Mouse (Mus musculus) embryonic facial prominence, embryonic 12.5 days (tissue): ENCODE measurements around the gene Fis1. TPM values are rescaled to one million over a fixed set of nuclear protein-coding genes. Genes with fewer than 3 reads are reported as not detected.
A peak's percentile ranks its signal among the peaks of the same experiment; 100 is the strongest.

Experiments
- ATAC-seq: fragments of 200-750 bp; cut with Nextera tagmentation; 2 replicates; pipeline ENCODE4 v1.8.0; 2017; ENCODE audit not compliant: insufficient number of reproducible peaks, insufficient read depth, low FRiP score, low TSS enrichment
- H3K27ac ChIP-seq: fragments of 300-500 bp; sonication (generic); 2 replicates; pipeline ENCODE4 v1.5.1; 2016; ENCODE audit warnings: mild to moderate bottlenecking
- H3K27me3 ChIP-seq: fragments of 300-500 bp; sonication (generic); 2 replicates; pipeline ENCODE4 v1.6.1; 2016; ENCODE audit warnings: mild to moderate bottlenecking, moderate library complexity
- H3K36me3 ChIP-seq: fragments of 300-500 bp; sonication (generic); 2 replicates; pipeline ENCODE4 v1.6.1; 2016; ENCODE audit warnings: mild to moderate bottlenecking
- H3K4me1 ChIP-seq: fragments of 300-500 bp; sonication (generic); 2 replicates; pipeline ENCODE4 v1.6.1; 2016
- H3K4me2 ChIP-seq: fragments of 300-500 bp; sonication (generic); replicated peaks from 2 replicates; pipeline ENCODE4 v1.6.1; 2016; ENCODE audit warnings: mild to moderate bottlenecking, moderate library complexity
- H3K4me3 ChIP-seq: fragments of 300-500 bp; sonication (generic); 2 replicates; pipeline ENCODE4 v1.5.1; 2016; ENCODE audit warnings: mild to moderate bottlenecking
- H3K9ac ChIP-seq: fragments of 300-500 bp; sonication (generic); 2 replicates; pipeline ENCODE4 v1.6.1; 2016; ENCODE audit warnings: mild to moderate bottlenecking, moderate library complexity
- H3K9me3 ChIP-seq: fragments of 300-500 bp; sonication (generic); 2 replicates; pipeline ENCODE4 v1.6.1; 2016; ENCODE audit warnings: mild to moderate bottlenecking, moderate library complexity
- WGBS: fragments of 180-500 bp; shearing (Covaris S2); methylation state at CpG from one replicate; pipeline ENCODE4 v1.1.7; 2016; 5-methylcytosine and 5-hydroxymethylcytosine counted together
- polyA plus RNA-seq: library from polyadenylated mRNA; unstranded; fragments of >200 nt; fragmentation: Nextera tagmentation; extraction: Ambion mirVana; gene quantifications from 2 replicates; pipeline ENCODE4 v1.2.1, GENCODE M21; 2016

Gene Fis1
- polyA plus RNA-seq, 1 experiment from 2014 or later, result 286 TPM

GRCm38 (mm10) chr5:136977769-136978168 is 24.7 kb downstream of the Fis1 start:
- peaks cover 25% of the 10 kb centered on the region for H3K36me3 ChIP-seq
- no peak overlapping the region for H3K4me2 ChIP-seq
- no peak overlapping the region for H3K4me3 ChIP-seq
- H3K9ac ChIP-seq, result no peak overlapping the region
- H3K9me3 ChIP-seq, result no peaks in the 10 kb centered on the region
- 0 out of 2 replicates have a peak, but pooled peaks cover 3% of the 10 kb centered on the region for H3K4me1 ChIP-seq
- no peaks in the 10 kb centered on the region for H3K27me3 ChIP-seq
- no peak overlapping the region for H3K27ac ChIP-seq
- ATAC-seq, result no peak
- WGBS, result 59% methylated on average over 4 of the region's 4 CpGs

DNA sequence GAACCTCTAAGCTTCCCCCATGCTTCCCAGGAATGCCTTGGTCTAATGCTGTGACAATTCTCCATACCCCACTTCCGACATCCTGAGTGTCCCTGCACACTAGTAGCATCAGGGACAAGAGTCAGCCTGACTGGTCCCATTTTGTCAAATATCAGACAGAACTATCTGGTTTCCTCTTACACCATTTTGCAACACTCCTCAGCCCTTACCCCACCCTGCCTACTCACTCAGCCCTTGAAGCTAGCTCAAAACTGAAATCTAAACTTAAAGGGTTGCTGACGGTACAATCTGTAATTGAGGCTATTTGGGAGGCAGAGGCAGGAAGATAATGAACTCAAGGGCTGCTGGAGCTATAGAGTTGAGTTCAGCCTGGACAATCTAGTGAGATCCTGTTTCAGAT is 26.7 kb downstream of the Fis1 start:
- no peaks in the 10 kb centered on the region for H3K9me3 ChIP-seq
- H3K4me2 ChIP-seq, result no peak overlapping the region
- no peak overlapping the region for H3K27ac ChIP-seq
- no peak for ATAC-seq
- H3K27me3 ChIP-seq, result no peaks in the 10 kb centered on the region
- H3K36me3 ChIP-seq, result peaks cover 35% of the 10 kb centered on the region
- no peak overlapping the region for H3K4me3 ChIP-seq
- H3K9ac ChIP-seq, result no peak overlapping the region
- H3K4me1 ChIP-seq, result 0 out of 2 replicates have a peak, but pooled peaks cover 3% of the 10 kb centered on the region
- WGBS, result 55% methylated on average over 2 of the region's 2 CpGs

DNA sequence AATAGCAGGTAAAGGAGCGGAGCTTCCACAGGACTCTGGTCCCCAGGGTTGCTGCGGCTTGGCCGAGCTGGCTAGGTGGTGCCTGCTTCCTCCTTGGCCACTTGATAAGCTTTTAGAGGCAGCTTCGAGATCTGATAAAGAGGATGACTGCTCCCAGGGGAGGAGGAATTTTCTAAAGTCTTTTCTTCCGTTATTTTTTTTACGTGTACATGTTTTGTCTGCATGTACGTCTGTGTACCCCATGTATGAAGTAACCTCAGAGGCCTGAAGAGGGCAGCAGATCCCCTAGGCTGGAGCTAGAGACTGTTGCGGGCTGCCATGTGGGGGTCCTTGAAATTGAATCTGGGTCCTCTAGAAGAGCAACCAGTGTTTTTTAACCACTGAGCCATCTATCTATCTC is 27.9 kb downstream of the Fis1 start:
- no peak overlapping the region for H3K27ac ChIP-seq
- H3K27me3 ChIP-seq, result no peaks in the 10 kb centered on the region
- 85% methylated on average over 8 of the region's 8 CpGs for WGBS
- H3K36me3 ChIP-seq, result peaks cover 35% of the 10 kb centered on the region
- no peaks in the 10 kb centered on the region for H3K9me3 ChIP-seq
- no peak overlapping the region for H3K4me3 ChIP-seq
- H3K9ac ChIP-seq, result no peak overlapping the region
- H3K4me2 ChIP-seq, result no peak overlapping the region
- ATAC-seq, result no peak
- peaks cover 4% of the 10 kb centered on the region; the same call in 1 of the 2 replicates for H3K4me1 ChIP-seq

GRCm38 (mm10) chr5:136982338-136982930 is 29.4 kb downstream of the Fis1 start:
- Histone ChIP-seq H3K4me3 (no peak overlapping the region), H3K27me3 (no peaks in the 10 kb centered on the region), H3K4me1 (peaks cover 8% of the 10 kb centered on the region; the same call in 1 of the 2 replicates), H3K27ac (no peak overlapping the region), H3K36me3 (peaks cover 35% of the 10 kb centered on the region), H3K9ac (no peak overlapping the region), H3K4me2 (no peak overlapping the region), H3K9me3 (no peaks in the 10 kb centered on the region)
- WGBS, result 45% methylated on average over 15 of the region's 16 CpGs
- no peak for ATAC-seq

DNA sequence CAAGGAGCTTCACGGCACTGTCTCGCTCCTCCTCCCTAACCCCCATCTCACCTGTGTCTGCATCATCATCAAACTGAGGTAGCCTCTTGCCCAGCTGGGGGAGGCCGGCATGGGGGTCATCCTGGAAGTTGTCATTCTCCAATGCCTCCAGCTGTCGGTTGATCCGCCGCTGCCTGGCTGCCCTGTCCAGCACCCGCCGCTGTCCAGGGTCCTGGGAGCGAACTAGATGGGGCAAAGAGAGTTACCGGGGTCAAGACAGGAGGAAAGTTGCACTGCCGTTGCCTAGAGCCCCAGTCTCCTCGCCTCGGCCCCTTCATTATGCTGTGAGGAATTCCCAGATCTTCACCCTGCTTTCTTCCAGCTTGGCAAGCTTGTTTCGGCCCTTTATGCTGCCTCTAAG is 31.8 kb downstream of the Fis1 start:
- no peak for ATAC-seq
- H3K4me2 ChIP-seq, result no peak overlapping the region
- no peak overlapping the region for H3K27ac ChIP-seq
- H3K9ac ChIP-seq, result no peak overlapping the region
- H3K4me1 ChIP-seq, result peaks cover 19% of the 10 kb centered on the region; the same call in 1 of the 2 replicates
- H3K27me3 ChIP-seq, result no peaks in the 10 kb centered on the region
- no peak overlapping the region for H3K4me3 ChIP-seq
- peaks cover 40% of the 10 kb centered on the region for H3K36me3 ChIP-seq
- no peaks in the 10 kb centered on the region for H3K9me3 ChIP-seq
- 50% methylated on average over 14 of the region's 14 CpGs for WGBS

DNA sequence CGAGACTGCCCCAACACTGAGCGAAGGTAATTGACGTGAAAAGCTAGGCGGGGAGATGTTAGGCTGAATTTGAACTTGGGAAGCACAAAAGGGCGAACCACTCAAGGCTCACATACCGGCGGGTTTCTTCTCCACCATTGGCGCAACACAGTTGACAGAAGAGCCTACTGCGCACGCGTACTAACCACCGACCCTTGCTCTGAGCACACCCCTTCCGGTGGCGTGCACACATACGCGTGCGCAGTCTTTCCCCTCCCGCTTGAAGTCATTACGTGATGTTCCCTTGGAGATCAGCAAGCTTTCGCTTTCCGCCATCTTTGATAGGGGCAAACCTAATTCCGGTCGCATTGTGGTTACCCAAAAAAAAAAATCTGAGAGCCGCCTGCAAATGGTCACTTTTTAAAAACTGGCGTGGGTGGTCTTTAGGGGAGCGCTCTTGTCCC is 33.6 kb downstream of the Fis1 start, which contains the start of gene Plod3:
Gene Plod3, plus strand, starts transcription at position 325 of the 443 bp plus-strand sequence.
- H3K27ac ChIP-seq, result peak within 1 kb of the TSS; percentile 98
- peaks cover 45% of the 10 kb centered on the region for H3K36me3 ChIP-seq
- ATAC-seq, result peak; percentile 85

DNA sequence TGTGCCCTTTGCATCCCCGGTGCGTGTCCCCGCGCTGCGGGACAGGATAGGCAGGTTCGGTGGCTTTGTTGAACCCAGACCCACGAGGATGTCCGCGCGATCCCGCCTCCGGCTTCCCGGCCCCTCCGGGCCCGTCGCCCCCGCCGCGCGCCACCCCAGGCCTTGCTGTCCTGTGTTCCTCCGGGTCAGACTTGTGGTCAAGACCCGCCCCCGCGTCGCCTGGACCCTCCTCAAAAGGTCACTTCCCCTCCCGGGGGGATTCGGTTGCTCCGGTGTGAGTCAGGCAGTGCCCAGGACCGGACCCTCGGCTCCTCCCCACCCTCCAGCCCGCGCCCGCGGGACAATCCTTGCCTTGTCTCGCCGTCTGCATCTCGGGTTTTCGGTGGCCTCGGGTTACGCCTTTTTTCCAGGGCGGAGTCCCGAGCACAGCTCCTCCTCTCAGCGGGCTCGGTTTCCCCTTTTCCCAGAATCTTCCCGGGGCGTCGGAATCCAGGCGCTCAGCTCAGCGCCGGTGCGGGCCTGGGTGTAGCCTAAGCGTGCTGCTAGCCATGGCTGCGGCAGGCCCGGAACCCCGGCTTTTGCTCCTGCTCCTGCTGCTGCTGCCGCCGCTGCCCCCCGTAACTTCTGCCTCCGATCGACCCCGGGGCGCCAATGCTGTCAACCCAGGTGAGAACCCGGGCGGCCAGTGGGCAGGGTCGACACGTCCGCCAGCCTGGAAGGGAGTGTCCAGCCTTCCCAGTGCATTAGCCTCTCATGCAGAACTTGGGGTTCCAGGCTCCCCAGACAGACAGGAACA is 34.3 kb downstream of the Fis1 start:
- under 1% methylated on average over 67 of the region's 67 CpGs for WGBS
- peak overlapping the region; percentile 84 for H3K4me3 ChIP-seq
- H3K27ac ChIP-seq, result peak overlapping the region; percentile 98
- H3K36me3 ChIP-seq, result peaks cover 46% of the 10 kb centered on the region
- peak overlapping the region; percentile 90 for H3K9ac ChIP-seq
- no peaks in the 10 kb centered on the region for H3K9me3 ChIP-seq
- H3K4me2 ChIP-seq, result peak overlapping the region; percentile 77
- peaks cover 18% of the 10 kb centered on the region; the same call in 1 of the 2 replicates for H3K4me1 ChIP-seq
- ATAC-seq, result peak; percentile 65
- no peaks in the 10 kb centered on the region for H3K27me3 ChIP-seq

More for the DNA sequence above, 33.6 kb downstream of the Fis1 start, which contains the start of gene Plod3:
- Histone ChIP-seq H3K4me2 (peak within 1 kb of the TSS; percentile 77), H3K9ac (peak within 1 kb of the TSS; percentile 90), H3K9me3 (no peaks in the 10 kb centered on the region), H3K4me1 (peaks cover 19% of the 10 kb centered on the region; the same call in 1 of the 2 replicates), H3K27me3 (no peaks in the 10 kb centered on the region), H3K4me3 (peak within 1 kb of the TSS; percentile 84)
- WGBS, result under 1% methylated on average over 26 of the region's 26 CpGs

GRCm38 (mm10) chr5:136987934-136988271 is 34.8 kb downstream of the Fis1 start, which contains the start of gene Znhit1:
Gene Znhit1, minus strand, starts transcription at chr5:136988021.
- Histone ChIP-seq H3K9me3 (no peaks in the 10 kb centered on the region), H3K4me1 (peaks cover 16% of the 10 kb centered on the region; the same call in 1 of the 2 replicates), H3K4me2 (peak within 1 kb of the TSS; percentile 77), H3K9ac (peak within 1 kb of the TSS; percentile 90), H3K27me3 (no peaks in the 10 kb centered on the region), H3K27ac (peak within 1 kb of the TSS; percentile 98), H3K36me3 (peaks cover 50% of the 10 kb centered on the region), H3K4me3 (peak within 1 kb of the TSS; percentile 84)
- 5% methylated on average over 12 of the region's 12 CpGs for WGBS
- ATAC-seq, result no peak

DNA sequence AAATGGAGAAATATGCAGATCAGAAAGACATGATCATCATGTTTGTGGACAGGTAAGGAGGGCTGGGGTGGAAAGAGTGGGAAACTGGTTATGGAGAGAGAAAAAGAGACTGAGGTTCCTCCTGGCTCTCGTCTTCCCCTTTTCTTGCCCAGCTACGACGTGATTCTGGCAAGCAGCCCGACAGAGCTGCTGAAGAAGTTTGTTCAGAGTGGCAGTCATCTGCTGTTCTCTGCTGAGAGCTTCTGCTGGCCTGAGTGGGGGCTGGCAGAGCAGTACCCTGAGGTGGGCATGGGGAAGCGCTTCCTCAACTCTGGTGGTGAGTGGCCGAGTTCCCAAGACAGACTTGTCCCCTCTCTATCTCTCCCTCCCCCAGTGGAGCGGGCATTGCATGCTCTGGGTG is 35.3 kb downstream of the Fis1 start:
- H3K9ac ChIP-seq, result peak overlapping the region; percentile 90
- H3K9me3 ChIP-seq, result no peaks in the 10 kb centered on the region
- WGBS, result 69% methylated on average over 7 of the region's 7 CpGs
- peak overlapping the region; percentile 84 for H3K4me3 ChIP-seq
- H3K27ac ChIP-seq, result no peak overlapping the region
- ATAC-seq, result no peak
- peaks cover 56% of the 10 kb centered on the region for H3K36me3 ChIP-seq
- H3K4me2 ChIP-seq, result peak overlapping the region; percentile 77
- H3K27me3 ChIP-seq, result no peaks in the 10 kb centered on the region
- peaks cover 16% of the 10 kb centered on the region; the same call in 1 of the 2 replicates for H3K4me1 ChIP-seq

DNA sequence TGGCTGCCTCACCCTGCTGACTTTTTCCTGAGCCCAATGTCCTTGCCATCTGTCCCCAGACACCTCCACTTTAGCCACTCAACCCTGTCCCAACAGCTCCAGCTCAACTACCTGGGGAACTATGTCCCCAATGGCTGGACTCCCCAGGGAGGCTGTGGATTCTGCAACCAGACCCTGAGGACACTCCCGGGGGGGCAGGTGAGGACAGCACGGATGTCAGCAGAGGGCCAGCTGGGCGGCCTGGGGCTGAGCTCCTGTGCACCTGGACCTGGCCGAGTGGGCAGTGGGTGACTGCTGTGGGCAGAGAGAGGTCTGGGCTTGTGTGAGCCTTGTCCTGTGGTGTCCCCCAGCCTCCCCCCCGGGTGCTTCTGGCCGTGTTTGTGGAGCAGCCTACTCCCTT is 36.7 kb downstream of the Fis1 start:
- peaks cover 60% of the 10 kb centered on the region for H3K36me3 ChIP-seq
- peaks cover 16% of the 10 kb centered on the region; the same call in 1 of the 2 replicates for H3K4me1 ChIP-seq
- H3K9ac ChIP-seq, result no peak overlapping the region
- H3K9me3 ChIP-seq, result no peaks in the 10 kb centered on the region
- no peak overlapping the region for H3K4me2 ChIP-seq
- no peak overlapping the region for H3K4me3 ChIP-seq
- no peak overlapping the region for H3K27ac ChIP-seq
- no peaks in the 10 kb centered on the region for H3K27me3 ChIP-seq
- ATAC-seq, result no peak
- 86% methylated on average over 6 of the region's 6 CpGs for WGBS

DNA sequence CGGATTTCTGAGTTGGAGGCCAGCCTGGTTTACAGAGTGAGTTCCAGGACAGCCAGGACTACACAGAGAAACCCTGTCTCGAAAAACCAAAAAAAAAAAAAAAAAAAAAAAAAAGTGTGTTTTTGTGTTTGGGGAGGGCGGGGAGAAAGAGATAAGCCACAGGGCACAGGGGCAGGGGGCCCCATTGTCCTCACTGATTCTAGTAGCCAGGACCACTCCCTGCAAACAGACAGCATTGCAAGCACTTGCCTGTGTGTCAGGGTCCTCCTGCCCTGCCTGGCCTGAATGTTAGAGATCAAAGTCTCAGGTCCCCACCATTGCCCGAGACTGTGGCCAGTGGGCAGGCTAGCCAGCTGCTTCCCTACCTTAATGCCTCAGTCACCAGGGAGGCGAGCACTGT is 46.4 kb downstream of the Fis1 start:
- H3K27ac ChIP-seq, result no peak overlapping the region

More for the DNA sequence above, 46.4 kb downstream of the Fis1 start:
- Histone ChIP-seq H3K4me3 (no peak overlapping the region), H3K9me3 (no peaks in the 10 kb centered on the region), H3K9ac (no peak overlapping the region), H3K27me3 (no peaks in the 10 kb centered on the region), H3K4me1 (peaks cover 7% of the 10 kb centered on the region; the same call in 1 of the 2 replicates), H3K4me2 (no peak overlapping the region), H3K36me3 (peaks cover 21% of the 10 kb centered on the region)
- WGBS, result 82% methylated on average over 5 of the region's 5 CpGs
- no peak for ATAC-seq
